Mouse (Mus musculus) cerebellum, adult 2 months (tissue): ENCODE measurements at regions not wholly inside any gene's neighbourhood (a gene's known extent, or its start where the extent isn't known, plus 50 kb on each side); places are given as distances from the start of the nearest gene placed in this dataset.

ENCODE experiments used
- DNase-seq, 2 experiments: peaks; one replicate each; pipeline ENCODE4 v3.0.0; 2021
- H3K27ac ChIP-seq: fragments of 200-500 bp; 2 replicates; pipeline ENCODE4 v1.5.1; 2012; ENCODE audit warnings: low read length, control low read depth, inconsistent platforms; ENCODE audit not compliant: insufficient read depth
- H3K27me3 ChIP-seq: fragments of 200-500 bp; 2 replicates; pipeline ENCODE4 v1.6.1; 2012; ENCODE audit warnings: inconsistent platforms, mild to moderate bottlenecking, low read length, moderate library complexity; ENCODE audit not compliant: control insufficient read depth, insufficient read depth
- H3K4me1 ChIP-seq: fragments of 200-500 bp; 2 replicates; pipeline ENCODE4 v1.6.1; 2011; ENCODE audit warnings: low read length; ENCODE audit not compliant: control insufficient read depth, insufficient read depth
- H3K4me3 ChIP-seq: fragments of 200-500 bp; replicated peaks from 2 replicates; pipeline ENCODE3; 2011; ENCODE audit warnings: mild to moderate bottlenecking, low read depth, low read length, control low read depth; ENCODE audit not compliant: insufficient read depth
- CTCF ChIP-seq: fragments of 200-500 bp; IDR thresholded peaks from 2 replicates; pipeline ENCODE4 v1.5.1; 2011; ENCODE audit warnings: low read depth, mild to moderate bottlenecking, control low read depth, low read length, moderate library complexity, borderline replicate concordance; ENCODE audit not compliant: insufficient read depth
- POLR2A ChIP-seq: fragments of 200-500 bp; IDR thresholded peaks from 2 replicates; pipeline ENCODE4 v1.6.1; 2011; ENCODE audit warnings: low read length, control low read depth, borderline replicate concordance; ENCODE audit not compliant: insufficient read depth
- WGBS: fragments of 180-500 bp; shearing (Covaris S2); methylation state at CpG from one replicate; pipeline ENCODE4 v1.1.7; 2018; 5-methylcytosine and 5-hydroxymethylcytosine counted together

- Histone ChIP-seq H3K27ac (no peak overlapping the region), H3K27me3 (no peaks in the 10 kb centered on the region), H3K4me3 (no peak overlapping the region), H3K4me1 (peaks cover 2% of the 10 kb centered on the region; the same call in 1 of the 2 replicates)
- 57% methylated on average over 3 of the region's 3 CpGs for WGBS
- DNase-seq = no peak
- TF ChIP-seq POLR2A (no peak), CTCF (no peak)
Observed at GRCm38 (mm10) chr8:87308311-87308710, 164.1 kb downstream of the Cbln1 start.

GRCm38 (mm10) chr8:87305001-87305400 lies 167.4 kb downstream of the Cbln1 start:
- Histone ChIP-seq H3K4me3 (no peak overlapping the region), H3K4me1 (peaks cover 4% of the 10 kb centered on the region; the same call in 1 of the 2 replicates), H3K27ac (no peak overlapping the region), H3K27me3 (no peaks in the 10 kb centered on the region)
- WGBS = 91% methylated on average over 6 of the region's 6 CpGs
- DNase-seq = no peak
- TF ChIP-seq POLR2A = no peak
- no peak for TF ChIP-seq CTCF

GRCm38 (mm10) chr8:87303522-87303921 lies 168.9 kb downstream of the Cbln1 start:
- Histone ChIP-seq H3K27ac (no peak overlapping the region), H3K4me3 (no peak overlapping the region), H3K4me1 (peaks cover 11% of the 10 kb centered on the region; the same call in 1 of the 2 replicates), H3K27me3 (no peaks in the 10 kb centered on the region)
- TF ChIP-seq CTCF (no peak), POLR2A (no peak)
- WGBS = 92% methylated on average over 5 of the region's 5 CpGs
- DNase-seq = no peak

- no peak for TF ChIP-seq CTCF
- no peak for TF ChIP-seq POLR2A
- Histone ChIP-seq H3K4me1 (peaks cover 25% of the 10 kb centered on the region; the same call in 1 of the 2 replicates), H3K4me3 (no peak overlapping the region), H3K27me3 (no peaks in the 10 kb centered on the region), H3K27ac (peak overlapping the region; percentile 99)
- WGBS = 23% methylated on average over 6 of the region's 6 CpGs
- peak in 1 of 2 experiments; percentile 84 for DNase-seq
Observed at GRCm38 (mm10) chr8:87297761-87298160, 174.6 kb downstream of the Cbln1 start.

GRCm38 (mm10) chr8:87297331-87297730 lies 175.1 kb downstream of the Cbln1 start:
- H3K4me1 ChIP-seq = peaks cover 25% of the 10 kb centered on the region; the same call in 1 of the 2 replicates
- WGBS = 22% methylated on average over 3 of the region's 3 CpGs
- H3K27me3 ChIP-seq = no peaks in the 10 kb centered on the region
- H3K4me3 ChIP-seq = no peak overlapping the region
- DNase-seq = peak; percentile 92 to 98
- no peak for TF ChIP-seq CTCF
- TF ChIP-seq POLR2A = peak; percentile 31; the same call in 1 of the 2 replicates
- H3K27ac ChIP-seq = peak overlapping the region; percentile 99; the same call in 1 of the 2 replicates

- no peaks in the 10 kb centered on the region for H3K27me3 ChIP-seq
- H3K4me3 ChIP-seq = no peak overlapping the region
- peaks cover 10% of the 10 kb centered on the region for H3K4me1 ChIP-seq
- WGBS = 9% methylated on average over 8 of the region's 8 CpGs
- TF ChIP-seq POLR2A (no peak), CTCF (no peak)
- H3K27ac ChIP-seq = no peak overlapping the region; the same call in 1 of the 2 replicates
- peak; percentile 61 to 78 for DNase-seq
Observed at GRCm38 (mm10) chr8:87286059-87286458, 186.3 kb downstream of the Cbln1 start.

- 85% methylated on average over 4 of the region's 4 CpGs for WGBS
- Histone ChIP-seq H3K4me3 (no peak overlapping the region), H3K27ac (no peak overlapping the region), H3K27me3 (no peaks in the 10 kb centered on the region), H3K4me1 (peaks cover 6% of the 10 kb centered on the region)
- TF ChIP-seq POLR2A = no peak
- TF ChIP-seq CTCF = no peak
- no peak for DNase-seq
Observed at GRCm38 (mm10) chr8:87284356-87284755, 188.1 kb downstream of the Cbln1 start.

- H3K27me3 ChIP-seq = no peaks in the 10 kb centered on the region
- H3K4me1 ChIP-seq = peaks cover 6% of the 10 kb centered on the region
- 67% methylated on average over 4 of the region's 4 CpGs for WGBS
- TF ChIP-seq CTCF (no peak), POLR2A (no peak)
- no peak overlapping the region for H3K27ac ChIP-seq
- no peak overlapping the region for H3K4me3 ChIP-seq
- no peak for DNase-seq
Observed at GRCm38 (mm10) chr8:87282511-87282910, 189.9 kb downstream of the Cbln1 start.

GRCm38 (mm10) chr8:87273328-87273727 lies 199.1 kb downstream of the Cbln1 start:
- peaks cover 2% of the 10 kb centered on the region; the same call in 1 of the 2 replicates for H3K4me1 ChIP-seq
- no peak for TF ChIP-seq CTCF
- no peak for TF ChIP-seq POLR2A
- H3K4me3 ChIP-seq = no peak overlapping the region
- DNase-seq = peak in 1 of 2 experiments; percentile 32
- no peaks in the 10 kb centered on the region for H3K27me3 ChIP-seq
- 81% methylated on average over 6 of the region's 6 CpGs for WGBS
- no peak overlapping the region for H3K27ac ChIP-seq
